Mouse (Mus musculus): Measurements from ENCODE around the gene Zfp760. TPM values are rescaled to one million over a fixed set of nuclear protein-coding genes. Genes with fewer than 3 reads are reported as not detected.
"Not testable (repeated sequence)": the region's sequence is repeated elsewhere in the genome, so short reads cannot be mapped to it uniquely, and the experiment has no call there.

The Zfp760 gene
- 6.6 and 6.7 TPM in 2 replicates for polyA plus RNA-seq (2015; fragmentation: Nextera tagmentation; extraction: Ambion mirVana)

DNA sequence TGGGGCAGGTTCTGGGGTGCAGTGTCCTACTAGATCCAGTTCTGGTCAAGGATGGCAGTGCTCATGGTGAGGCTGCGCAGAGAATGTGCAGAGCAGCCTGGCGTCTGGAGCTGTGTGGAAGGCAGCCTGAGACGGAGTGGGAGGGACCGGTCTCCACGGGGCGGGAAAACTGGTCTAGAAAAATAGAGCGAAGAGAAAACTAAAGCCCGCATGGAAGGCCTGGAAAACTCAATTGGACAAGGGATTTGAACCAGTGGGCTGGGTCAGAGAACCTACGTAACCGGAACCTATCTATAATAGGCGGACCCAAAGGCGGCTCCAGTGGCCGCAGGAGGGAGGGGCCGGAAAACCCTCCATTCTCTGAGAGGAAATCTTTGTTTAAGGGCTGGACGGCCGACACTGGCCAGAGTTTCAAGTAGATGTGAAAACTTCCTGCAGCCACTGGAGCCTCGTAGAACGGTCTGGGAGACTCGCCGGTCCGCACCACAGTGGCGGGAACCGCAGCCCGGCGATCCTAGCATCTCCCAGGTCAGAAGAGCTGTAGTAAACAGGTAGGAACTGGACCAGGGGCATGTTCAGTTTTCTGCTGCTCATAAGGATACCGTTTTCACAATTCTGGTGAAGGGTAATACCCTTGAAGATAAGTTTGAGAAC is at the start of gene Zfp760:
Gene Zfp760, plus strand, starts transcription at position 399 of the 654 bp plus-strand sequence.
- peak within 1 kb of the TSS; percentile 41 for H3K4me3 ChIP-seq (ENCODE audit: low read depth, low read length)
- TF ChIP-seq EP300 (IDR thresholded peaks at IDR 0.05) (peak; percentile 51; the same call in 1 of the 2 replicates), CTCF (IDR thresholded peaks at IDR 0.05) (no peak)
- no peaks in the 10 kb centered on the region for H3K9me3 ChIP-seq (ENCODE audit: low read length)

DNA sequence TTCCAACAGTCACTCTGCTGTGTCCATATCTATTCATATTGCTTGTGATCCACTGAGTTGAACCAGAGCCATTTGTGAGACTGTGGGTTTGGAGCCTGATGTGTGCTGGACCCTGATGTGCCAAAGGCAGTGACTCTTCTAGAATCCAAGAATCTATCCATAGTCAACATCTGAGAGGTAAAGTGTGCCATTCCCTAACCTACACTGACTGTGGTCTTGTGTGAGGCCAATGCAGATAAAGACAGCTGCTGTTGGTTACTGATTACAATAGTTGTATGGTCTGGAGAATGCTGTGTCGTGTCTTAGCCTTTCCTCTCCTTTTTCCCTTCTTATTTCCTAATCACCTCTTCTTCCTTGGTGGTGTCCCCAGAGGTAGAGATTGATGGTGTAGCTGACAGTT is 28.7 kb upstream of the Zfp760 start:
- not testable (repeated sequence) for H3K27me3 ChIP-seq (replicated peaks; ENCODE audit: insufficient read depth, low read length); H3K36me3 ChIP-seq (ENCODE audit: insufficient read depth, low read length); DNase-seq (ENCODE audit: low spot score); H3K4me1 ChIP-seq (ENCODE audit: insufficient read depth, low read depth, low read length); H3K4me3 ChIP-seq (ENCODE audit: low read depth, low read length); H3K9me3 ChIP-seq (ENCODE audit: low read length); ATAC-seq; H3K9ac ChIP-seq (replicated peaks; ENCODE audit: low read depth); H3K27ac ChIP-seq (ENCODE audit: low read length)
- peak overlapping the region; percentile 56; the same call in 1 of the 2 replicates for H3K4me2 ChIP-seq (replicated peaks; ENCODE audit: low read depth, low read length)
- WGBS, result 7% methylated on average over 1 of the region's 1 CpGs

More for the DNA sequence above, at the start of gene Zfp760:
- Histone ChIP-seq H3K4me1 (ENCODE audit: insufficient read depth, low read depth, low read length) (no peaks in the 10 kb centered on the region), H3K27me3 (replicated peaks; ENCODE audit: insufficient read depth, low read length) (no peaks in the 10 kb centered on the region), H3K9ac (replicated peaks; ENCODE audit: low read depth) (peak within 1 kb of the TSS; percentile 37), H3K4me2 (replicated peaks; ENCODE audit: low read depth, low read length) (peak within 1 kb of the TSS; percentile 49), H3K36me3 (ENCODE audit: insufficient read depth, low read length) (no peaks in the 10 kb centered on the region), H3K27ac (ENCODE audit: low read length) (peak within 1 kb of the TSS; percentile 82)
- DNase-seq (ENCODE audit: low spot score) (peak; percentile 98), ATAC-seq (peak; percentile 99)
- 2% methylated on average over 26 of the region's 26 CpGs for WGBS

DNA sequence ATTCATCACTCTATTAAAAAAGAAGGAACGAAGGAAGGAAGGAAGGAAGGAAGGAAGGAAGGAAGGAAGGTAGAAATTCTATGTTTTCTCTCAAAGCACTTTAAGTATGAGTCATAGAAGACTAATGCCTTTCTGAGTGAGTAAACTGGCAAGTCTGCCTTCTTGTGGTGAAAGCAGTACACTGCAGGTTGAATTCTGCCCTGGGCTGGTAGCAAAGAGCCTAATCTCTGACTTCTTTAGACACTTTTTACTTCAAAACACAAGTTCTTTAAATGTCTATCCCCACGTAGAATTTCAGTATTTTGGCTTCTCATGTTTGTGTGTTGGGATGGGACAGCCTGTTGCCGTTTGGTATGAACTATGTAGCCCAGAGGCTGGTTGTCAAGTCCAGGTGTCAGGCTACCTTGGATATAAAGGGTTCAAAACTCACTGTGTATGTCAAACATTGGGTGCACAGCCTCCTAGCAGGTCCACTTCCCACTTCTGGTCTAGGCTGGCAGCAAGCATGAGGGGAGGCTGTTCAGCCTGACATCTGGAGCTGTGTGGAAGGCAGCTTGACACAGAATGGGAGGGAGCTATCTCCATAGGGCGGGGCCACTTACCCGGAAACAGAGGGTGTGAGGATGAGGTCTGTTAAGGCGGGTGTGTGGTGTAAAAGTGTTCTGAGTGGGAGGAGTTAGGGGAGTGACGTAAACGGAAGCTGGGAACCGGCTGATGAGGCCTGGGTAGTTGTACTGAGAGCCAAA is 28.1 kb upstream of the Zfp760 start:
- H3K27me3 ChIP-seq (replicated peaks; ENCODE audit: insufficient read depth, low read length), result no peaks in the 10 kb centered on the region
- peak; percentile 100 for ATAC-seq
- peak overlapping the region; percentile 56 for H3K4me2 ChIP-seq (replicated peaks; ENCODE audit: low read depth, low read length)
- peak; percentile 97 for DNase-seq (ENCODE audit: low spot score)
- H3K9me3 ChIP-seq (ENCODE audit: low read length), result no peaks in the 10 kb centered on the region
- 0 out of 2 replicates have a peak overlapping the region, but pooled peaks have one; percentile 21 for H3K9ac ChIP-seq (replicated peaks; ENCODE audit: low read depth)
- H3K36me3 ChIP-seq (ENCODE audit: insufficient read depth, low read length), result no peaks in the 10 kb centered on the region
- peak overlapping the region; percentile 63 for H3K27ac ChIP-seq (ENCODE audit: low read length)
- H3K4me1 ChIP-seq (ENCODE audit: insufficient read depth, low read depth, low read length), result no peaks in the 10 kb centered on the region
- TF ChIP-seq EP300 (IDR thresholded peaks at IDR 0.05) (no peak), CTCF (IDR thresholded peaks at IDR 0.05) (peak; percentile 81)
- 2% methylated on average over 9 of the region's 9 CpGs for WGBS
- H3K4me3 ChIP-seq (ENCODE audit: low read depth, low read length), result peak overlapping the region; percentile 36

DNA sequence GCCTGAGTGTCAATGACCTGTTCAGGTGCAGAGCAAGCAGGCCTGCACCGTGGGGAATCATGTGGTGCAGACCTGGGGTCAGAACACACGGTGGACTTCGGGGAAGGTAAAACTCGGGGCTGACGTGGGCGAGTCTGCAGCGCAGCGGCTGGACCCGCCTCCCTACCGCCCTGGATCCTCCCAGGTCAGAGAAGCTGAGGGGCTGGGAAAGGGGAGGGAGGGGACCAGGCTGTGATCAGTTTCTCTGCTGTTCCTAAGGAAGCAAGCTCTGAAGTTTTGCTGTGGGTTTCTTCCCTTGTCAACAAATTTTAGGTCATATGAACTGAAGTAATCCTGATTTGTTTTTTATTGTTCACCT is 27.5 kb upstream of the Zfp760 start:
- WGBS, result 4% methylated on average over 8 of the region's 10 CpGs
- H3K9ac ChIP-seq (replicated peaks; ENCODE audit: low read depth); H3K4me1 ChIP-seq (ENCODE audit: insufficient read depth, low read depth, low read length); H3K9me3 ChIP-seq (ENCODE audit: low read length); H3K27me3 ChIP-seq (replicated peaks; ENCODE audit: insufficient read depth, low read length); DNase-seq (ENCODE audit: low spot score); H3K27ac ChIP-seq (ENCODE audit: low read length); H3K36me3 ChIP-seq (ENCODE audit: insufficient read depth, low read length): not testable (repeated sequence)
- peak; percentile 74 for ATAC-seq
- H3K4me3 ChIP-seq (ENCODE audit: low read depth, low read length), result peak overlapping the region; percentile 36
- peak overlapping the region; percentile 56 for H3K4me2 ChIP-seq (replicated peaks; ENCODE audit: low read depth, low read length)

DNA sequence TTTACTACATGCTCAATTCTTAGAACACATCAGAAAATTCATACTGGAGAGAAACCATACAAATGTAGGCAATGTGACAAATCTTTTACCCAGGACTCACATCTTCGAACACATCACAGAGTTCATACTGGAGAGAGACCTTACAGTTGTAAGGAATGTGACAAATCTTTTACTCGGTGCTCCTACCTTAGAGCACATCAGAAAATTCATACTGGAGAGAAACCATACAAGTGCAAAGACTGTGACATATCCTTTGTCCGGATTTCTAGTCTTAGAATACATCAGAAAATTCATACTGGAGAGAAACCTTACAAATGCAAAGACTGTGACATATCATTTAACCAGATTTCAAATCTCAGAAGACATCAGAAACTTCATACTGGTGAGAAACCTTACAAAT is 16.0 kb upstream of the Zfp760 start, which contains the start of gene Gm10226:
Gene Gm10226, plus strand, starts transcription at position 301 of the 400 bp plus-strand sequence.
- Histone ChIP-seq H3K4me1 (ENCODE audit: insufficient read depth, low read depth, low read length) (no peaks in the 10 kb centered on the region), H3K9ac (replicated peaks; ENCODE audit: low read depth) (no peak within 1 kb of the TSS), H3K36me3 (ENCODE audit: insufficient read depth, low read length) (no peaks in the 10 kb centered on the region), H3K4me2 (replicated peaks; ENCODE audit: low read depth, low read length) (no peak within 1 kb of the TSS), H3K27me3 (replicated peaks; ENCODE audit: insufficient read depth, low read length) (no peaks in the 10 kb centered on the region), H3K9me3 (ENCODE audit: low read length) (no peaks in the 10 kb centered on the region), H3K27ac (ENCODE audit: low read length) (no peak within 1 kb of the TSS), H3K4me3 (ENCODE audit: low read depth, low read length) (no peak within 1 kb of the TSS)
- ATAC-seq (no peak), DNase-seq (ENCODE audit: low spot score) (no peak)
- no peak for TF ChIP-seq EP300 (IDR thresholded peaks at IDR 0.05)
- no peak for TF ChIP-seq CTCF (IDR thresholded peaks at IDR 0.05)
- WGBS, result 84% methylated on average over 3 of the region's 3 CpGs

DNA sequence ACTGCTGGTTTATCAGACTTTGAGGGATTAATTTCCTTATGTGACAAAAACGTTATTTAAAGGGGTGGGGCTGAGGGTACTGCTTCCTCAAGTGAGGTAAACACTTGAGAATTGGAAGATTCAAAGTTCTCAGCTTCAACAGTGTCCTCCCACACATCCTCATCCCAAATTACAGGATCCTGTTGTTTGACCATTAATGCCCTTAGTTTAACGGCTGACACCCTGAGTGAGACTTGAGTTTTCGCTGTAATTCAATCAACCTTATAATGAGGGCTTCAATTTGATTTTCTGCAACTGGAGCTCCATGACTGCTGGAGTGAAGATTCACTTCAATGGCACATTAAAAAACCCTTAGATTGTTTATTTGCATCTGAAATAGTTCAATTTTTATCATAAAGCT is 14.2 kb upstream of the Zfp760 start:
- 74% methylated on average over 3 of the region's 3 CpGs for WGBS
- H3K4me2 ChIP-seq (replicated peaks; ENCODE audit: low read depth, low read length), result no peak overlapping the region
- H3K27me3 ChIP-seq (replicated peaks; ENCODE audit: insufficient read depth, low read length), result no peaks in the 10 kb centered on the region
- no peak overlapping the region for H3K9ac ChIP-seq (replicated peaks; ENCODE audit: low read depth)
- TF ChIP-seq EP300 (IDR thresholded peaks at IDR 0.05) (no peak), CTCF (IDR thresholded peaks at IDR 0.05) (no peak)
- ATAC-seq (no peak), DNase-seq (ENCODE audit: low spot score) (no peak)
- H3K4me1 ChIP-seq (ENCODE audit: insufficient read depth, low read depth, low read length), result no peaks in the 10 kb centered on the region
- no peaks in the 10 kb centered on the region for H3K9me3 ChIP-seq (ENCODE audit: low read length)
- H3K27ac ChIP-seq (ENCODE audit: low read length), result no peak overlapping the region
- no peaks in the 10 kb centered on the region for H3K36me3 ChIP-seq (ENCODE audit: insufficient read depth, low read length)
- H3K4me3 ChIP-seq (ENCODE audit: low read depth, low read length), result no peak overlapping the region

All from lung, postnatal 0 days (tissue).